9 mouse cellular contexts compared by ENCODE assay signal in the genomic region with DNA sequence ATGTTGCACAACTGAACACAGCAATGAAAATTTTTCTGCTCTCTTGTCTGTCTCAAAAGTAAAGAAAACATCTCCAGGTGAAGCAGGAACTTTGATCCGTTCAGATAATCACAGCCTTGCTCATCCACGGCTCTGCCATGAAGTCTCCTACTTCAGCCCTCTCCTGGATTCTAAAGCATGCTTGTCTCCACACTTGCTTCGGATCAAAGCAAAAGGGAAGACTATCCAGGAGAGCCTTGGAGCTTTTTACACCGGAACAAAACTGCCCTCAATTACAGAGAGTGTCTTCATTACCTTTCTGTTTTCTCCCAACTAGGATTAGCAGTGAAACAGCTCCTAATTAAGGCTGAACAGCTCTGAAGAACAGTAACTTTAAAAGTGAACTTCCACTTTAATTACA. TPM values are rescaled to one million over a fixed set of nuclear protein-coding genes. Genes with fewer than 3 reads are reported as not detected.
A peak's percentile ranks its signal among the peaks of the same experiment; 100 is the strongest.
DNase-seq lines count a peak whose midpoint lies in the region; ATAC-seq and TF ChIP-seq lines count a peak whose summit lies in the region.
"Had no signal": no experiment of that assay in that cellular context is flagged by ENCODE, and none has a peak within 500 bp of the region (broad histone marks: within the 10 kb centered on the region; RNA-seq: fewer than 3 reads in every experiment).

No protein-coding gene starts in this region.

- no peaks in the 10 kb centered on the region for H3K27me3 ChIP-seq in heart, embryonic 12.5 days (replicated peaks)
- H3K27me3 ChIP-seq in G1E (ENCODE audit: insufficient read depth, low read length) = 0 out of 2 replicates have a peak, but pooled peaks cover 8% of the 10 kb centered on the region
- no peaks in the 10 kb centered on the region for H3K27me3 ChIP-seq in hindbrain, embryonic 11.5 days (ENCODE audit: control insufficient read depth, insufficient read depth, low read length)
- no peaks in the 10 kb centered on the region for H3K27me3 ChIP-seq in midbrain, embryonic 11.5 days (ENCODE audit: control insufficient read depth, insufficient read depth, low read length)

- peaks cover 38% of the 10 kb centered on the region for H3K4me1 ChIP-seq in heart, embryonic 12.5 days (replicated peaks)
- peaks cover 41% of the 10 kb centered on the region for H3K4me1 ChIP-seq in G1E (ENCODE audit: insufficient read depth, low read depth, low read length)
- H3K4me1 ChIP-seq in hindbrain, embryonic 11.5 days (replicated peaks; ENCODE audit: control insufficient read depth, insufficient read depth, low read length) = 0 out of 2 replicates have a peak, but pooled peaks cover 2% of the 10 kb centered on the region
- H3K4me1 ChIP-seq in midbrain, embryonic 11.5 days (ENCODE audit: control insufficient read depth, insufficient read depth, low read length) = peaks cover 19% of the 10 kb centered on the region

- no peaks in the 10 kb centered on the region for H3K9me3 ChIP-seq in heart, embryonic 12.5 days (replicated peaks)
- no peaks in the 10 kb centered on the region for H3K9me3 ChIP-seq in G1E (replicated peaks)
- no peaks in the 10 kb centered on the region for H3K9me3 ChIP-seq in hindbrain, embryonic 11.5 days (ENCODE audit: control insufficient read depth, low read length)
- H3K9me3 ChIP-seq in midbrain, embryonic 11.5 days (ENCODE audit: control insufficient read depth, low read length) = no peaks in the 10 kb centered on the region

- no peak for DNase-seq in heart, postnatal 14 days
- DNase-seq in G1E (ENCODE audit: low spot score) = no peak
- no peak for DNase-seq in hindbrain, embryonic 11.5 days (ENCODE audit: low spot score)
- DNase-seq in midbrain, embryonic 11.5 days (ENCODE audit: low spot score, missing footprints) = peak; percentile 87
- DNase-seq in thymus, adult 18-20 months = no peak
- no peak for DNase-seq in urinary bladder, postnatal 14 days (ENCODE audit: low spot score)
- no peak for DNase-seq in urinary bladder, postnatal 25 days (ENCODE audit: low spot score)
- DNase-seq: cerebellum, adult 18-20 months had no signal

- H3K27ac ChIP-seq in heart, embryonic 12.5 days (ENCODE audit: poor library complexity, severe bottlenecking) = peak overlapping the region; percentile 13; the same call in 1 of the 2 replicates
- H3K27ac ChIP-seq in hindbrain, embryonic 11.5 days (ENCODE audit: low read depth, low read length) = no peak overlapping the region
- H3K27ac ChIP-seq in midbrain, embryonic 11.5 days (ENCODE audit: low read depth, low read length) = no peak overlapping the region

- H3K4me3 ChIP-seq in heart, embryonic 12.5 days = peak overlapping the region; percentile 88
- H3K4me3 ChIP-seq in G1E (ENCODE audit: low read depth, low read length) = peak overlapping the region; percentile 94
- H3K4me3 ChIP-seq in hindbrain, embryonic 11.5 days (ENCODE audit: low read depth, low read length) = peak overlapping the region; percentile 95
- H3K4me3 ChIP-seq in midbrain, embryonic 11.5 days (ENCODE audit: low read depth, low read length) = peak overlapping the region; percentile 90

- intact Hi-C loops in heart, postnatal 14 days (cut with DNase I) = loop anchor here (2.0 to 5.0 kb wide), 3 partner anchors 56 to 229 kb away; no protein-coding TSS in a partner anchor

- WGBS in heart, embryonic 12.5 days = 3% methylated on average over 4 of the region's 4 CpGs
- WGBS in hindbrain, embryonic 11.5 days = 5% methylated on average over 4 of the region's 4 CpGs
- 1% methylated on average over 4 of the region's 4 CpGs for WGBS in midbrain, embryonic 11.5 days

- TF ChIP-seq CTCF in G1E (IDR thresholded peaks at IDR 0.05; ENCODE audit: low read depth, low read length) = no peak

- H3K9ac ChIP-seq in heart, embryonic 12.5 days = peak overlapping the region; percentile 98
- H3K9ac ChIP-seq in hindbrain, embryonic 11.5 days (ENCODE audit: low read depth, low read length) = peak overlapping the region; percentile 76
- H3K9ac ChIP-seq in midbrain, embryonic 11.5 days (ENCODE audit: low read length) = peak overlapping the region; percentile 93

- H3K4me2 ChIP-seq in heart, embryonic 12.5 days = peak overlapping the region; percentile 78
- H3K4me2 ChIP-seq in hindbrain, embryonic 11.5 days (replicated peaks; ENCODE audit: low read depth, low read length) = peak overlapping the region; percentile 97
- H3K4me2 ChIP-seq in midbrain, embryonic 11.5 days = peak overlapping the region; percentile 96

- ATAC-seq in heart, embryonic 12.5 days (ENCODE audit: insufficient number of reproducible peaks, low FRiP score) = no peak
- no peak for ATAC-seq in G1E (ENCODE audit: extremely low read depth, insufficient number of reproducible peaks, low FRiP score, poor library complexity, severe bottlenecking)
- ATAC-seq in hindbrain, embryonic 11.5 days (ENCODE audit: low FRiP score) = no peak
- ATAC-seq in midbrain, embryonic 11.5 days (ENCODE audit: low FRiP score) = no peak

- H3K36me3 ChIP-seq in heart, embryonic 12.5 days = peaks cover 15% of the 10 kb centered on the region
- H3K36me3 ChIP-seq in G1E (replicated peaks) = peaks cover 34% of the 10 kb centered on the region
- H3K36me3 ChIP-seq in hindbrain, embryonic 11.5 days (ENCODE audit: control insufficient read depth, insufficient read depth, low read length) = no peaks in the 10 kb centered on the region
- no peaks in the 10 kb centered on the region for H3K36me3 ChIP-seq in midbrain, embryonic 11.5 days (ENCODE audit: control insufficient read depth, insufficient read depth, low read length)

RNA-seq across cellular contexts. Expression of a gene that starts 1.4 kb away (rescaled TPM):
- 134 and 146 TPM in 2 replicates for polyA plus RNA-seq in heart, embryonic 12.5 days (2016; fragmentation: Nextera tagmentation; extraction: Ambion mirVana)
- 100 to 1,000 TPM; 303 to 323 TPM for total RNA-seq in heart, postnatal 14 days (2021)
- 81.0 and 90.6 TPM in 2 replicates for total RNA-seq in G1E (2014; fragmentation: Nextera tagmentation)
- total RNA-seq in G1E (2017) = 20.1 and 26.1 TPM in 2 replicates
- polyA plus RNA-seq in G1E (2012) = 14.0 and 19.0 TPM in 2 replicates
- 25.3 and 28.4 TPM in 2 replicates for polyA plus RNA-seq in hindbrain, embryonic 11.5 days (2014; fragmentation: Nextera tagmentation; extraction: Ambion mirVana)
- 24.6 and 26.5 TPM in 2 replicates for polyA plus RNA-seq in midbrain, embryonic 11.5 days (2014; fragmentation: Nextera tagmentation; extraction: Ambion mirVana)
